Mouse (Mus musculus): ENCODE measurements around the gene Gm49342. TPM values are rescaled to one million over a fixed set of nuclear protein-coding genes. Genes with fewer than 3 reads are reported as not detected.
"Not testable (repeated sequence)": the region's sequence is repeated elsewhere in the genome, so short reads cannot be mapped to it uniquely, and the experiment has no call there.

The Gm49342 gene
- polyA plus RNA-seq, 1 experiment from 2014 or later, result not detected

DNA sequence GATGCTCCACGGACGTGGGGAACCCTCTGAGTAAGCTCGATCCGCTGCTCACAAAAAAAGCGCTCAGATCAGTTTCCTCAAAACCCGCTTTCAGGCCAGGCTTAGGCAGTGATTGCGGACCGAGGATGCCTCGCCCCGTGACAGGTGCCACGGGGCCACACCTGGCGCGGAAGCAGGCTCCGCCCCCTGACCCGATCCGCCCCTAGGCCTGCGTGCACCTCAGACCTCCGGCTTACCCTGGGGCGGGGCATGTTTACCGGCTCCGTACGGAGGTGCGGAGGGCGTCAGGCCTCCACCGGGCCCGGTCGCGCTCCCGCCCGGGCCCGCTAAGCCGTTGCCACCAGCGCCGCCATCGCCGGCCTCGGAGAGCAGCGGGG, 14.0 kb upstream of the Gm49342 start:
- no peaks in the 10 kb centered on the region for H3K9me3 ChIP-seq (replicated peaks; ENCODE audit: control insufficient read depth, low read length)
- H3K27ac ChIP-seq (ENCODE audit: low read depth, low read length), result peak overlapping the region; percentile 80
- H3K9ac ChIP-seq (ENCODE audit: low read length), result peak overlapping the region; percentile 98
- WGBS, result 0% methylated on average over 38 of the region's 38 CpGs
- peak; percentile 43 for ATAC-seq
- H3K4me2 ChIP-seq (ENCODE audit: low read length), result peak overlapping the region; percentile 64
- no peak for DNase-seq (ENCODE audit: low spot score)
- H3K4me3 ChIP-seq (ENCODE audit: low read depth, low read length), result peak overlapping the region; percentile 95
- peaks cover 37% of the 10 kb centered on the region for H3K36me3 ChIP-seq (ENCODE audit: control insufficient read depth, insufficient read depth, low read length)
- H3K27me3 ChIP-seq (replicated peaks; ENCODE audit: control insufficient read depth, insufficient read depth, low read length), result no peaks in the 10 kb centered on the region
- H3K4me1 ChIP-seq (ENCODE audit: control insufficient read depth, insufficient read depth, low read length), result peaks cover 12% of the 10 kb centered on the region; the same call in 1 of the 2 replicates

DNA sequence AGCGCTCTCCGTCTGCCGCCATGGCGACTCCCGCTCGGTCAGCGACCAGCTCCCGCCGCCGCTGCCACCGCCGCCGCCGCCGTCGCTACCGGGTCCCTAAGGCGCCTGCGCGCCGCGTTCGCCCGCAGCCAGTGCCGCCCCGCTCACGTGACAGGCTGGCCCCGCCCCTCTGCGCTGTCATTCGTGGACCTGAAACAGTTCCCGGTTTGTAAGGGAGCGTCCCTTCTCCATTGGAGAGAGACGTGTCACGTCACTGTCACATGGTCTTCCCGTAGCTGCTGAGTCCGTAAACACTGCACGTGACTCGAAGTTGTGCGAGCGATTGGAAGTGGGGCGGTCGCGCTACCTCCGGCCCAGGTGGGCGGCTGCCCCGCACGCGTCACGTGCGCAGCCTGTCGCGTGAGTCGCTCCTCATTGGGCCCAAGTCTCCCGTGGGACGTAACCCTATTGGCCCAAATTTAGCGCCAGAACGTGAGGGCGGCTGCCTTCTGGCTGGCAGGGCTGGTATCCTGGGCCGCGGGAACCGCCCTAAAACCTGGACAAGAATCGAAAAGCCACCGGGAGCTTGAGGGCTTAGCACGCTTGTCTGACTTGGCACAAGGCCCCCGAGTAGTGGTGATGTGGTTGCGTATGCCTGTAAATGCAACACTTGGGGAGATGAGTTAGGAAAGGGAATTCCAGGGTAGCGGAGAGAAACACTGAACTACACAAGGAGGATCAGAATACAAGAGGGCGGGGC, 13.4 kb upstream of the Gm49342 start, which contains the start of the genes Pip4p1 and Pnp:
Gene Pip4p1, minus strand, starts transcription at position 103 of the 739 bp plus-strand sequence.
Gene Pnp, plus strand, starts transcription at position 329 of the 739 bp plus-strand sequence.
- peak; percentile 100 for DNase-seq (ENCODE audit: low spot score)
- peak within 1 kb of the TSS; percentile 95 for H3K4me3 ChIP-seq (ENCODE audit: low read depth, low read length)
- no peaks in the 10 kb centered on the region for H3K9me3 ChIP-seq (replicated peaks; ENCODE audit: control insufficient read depth, low read length)
- no peaks in the 10 kb centered on the region for H3K27me3 ChIP-seq (replicated peaks; ENCODE audit: control insufficient read depth, insufficient read depth, low read length)
- H3K4me2 ChIP-seq (ENCODE audit: low read length), result peak within 1 kb of the TSS; percentile 64
- ATAC-seq, result peak; percentile 99
- WGBS, result under 1% methylated on average over 68 of the region's 68 CpGs
- H3K36me3 ChIP-seq (ENCODE audit: control insufficient read depth, insufficient read depth, low read length), result peaks cover 36% of the 10 kb centered on the region
- peak within 1 kb of the TSS; percentile 98 for H3K9ac ChIP-seq (ENCODE audit: low read length)
- peak within 1 kb of the TSS; percentile 82 for H3K27ac ChIP-seq (ENCODE audit: low read depth, low read length)
- H3K4me1 ChIP-seq (ENCODE audit: control insufficient read depth, insufficient read depth, low read length), result peaks cover 11% of the 10 kb centered on the region; the same call in 1 of the 2 replicates

DNA sequence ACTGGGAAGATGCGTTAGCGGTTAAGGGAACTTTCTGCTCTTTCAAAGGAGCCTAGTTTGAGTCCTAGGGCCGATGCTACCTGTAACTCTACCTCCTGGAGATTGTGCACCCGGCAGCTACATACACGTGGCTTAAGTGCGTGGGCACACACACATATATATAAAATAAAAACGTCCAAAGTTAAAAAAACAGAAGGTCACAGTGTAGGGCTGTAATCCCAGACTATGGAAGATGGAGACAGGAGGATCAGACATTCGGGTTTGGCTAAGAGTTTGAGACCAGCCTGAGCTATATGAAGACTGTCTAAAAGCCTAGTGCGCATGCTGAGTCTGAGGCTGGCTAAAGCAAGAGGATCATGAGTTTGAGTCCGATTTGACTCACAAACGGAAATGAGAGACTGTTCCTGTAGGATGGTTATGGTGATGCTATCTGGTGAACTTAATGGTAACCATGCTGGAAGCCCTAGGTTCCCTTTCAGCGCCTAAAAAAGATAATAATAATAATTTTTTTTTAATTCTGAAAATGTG, 12.8 kb upstream of the Gm49342 start:
- H3K9ac ChIP-seq (ENCODE audit: low read length), result peak overlapping the region; percentile 68

DNA sequence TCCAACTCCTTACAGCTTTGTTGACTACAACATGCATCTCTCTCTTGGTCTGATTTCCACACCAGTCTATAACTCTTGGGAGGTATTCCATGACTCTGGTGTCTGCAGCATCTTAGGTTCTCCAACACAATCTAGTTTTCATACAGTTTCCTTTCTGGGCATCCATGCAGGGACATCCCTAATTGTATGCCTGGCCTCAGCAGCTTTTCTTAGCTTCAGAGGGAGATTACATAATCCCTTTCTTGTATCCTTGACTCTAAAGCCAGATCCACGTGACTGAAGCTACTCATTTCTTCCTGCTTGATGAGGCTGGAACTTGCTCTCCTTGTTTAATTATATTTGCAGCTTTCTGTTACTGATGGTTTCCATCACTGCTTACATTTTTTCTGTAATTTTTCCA, 7.7 kb upstream of the Gm49342 start:
- Histone ChIP-seq H3K9ac (ENCODE audit: low read length) (no peak overlapping the region), H3K27me3 (replicated peaks; ENCODE audit: control insufficient read depth, insufficient read depth, low read length) (no peaks in the 10 kb centered on the region), H3K36me3 (ENCODE audit: control insufficient read depth, insufficient read depth, low read length) (no peaks in the 10 kb centered on the region), H3K4me1 (ENCODE audit: control insufficient read depth, insufficient read depth, low read length) (no peaks in the 10 kb centered on the region), H3K27ac (ENCODE audit: low read depth, low read length) (no peak overlapping the region), H3K4me3 (ENCODE audit: low read depth, low read length) (no peak overlapping the region), H3K9me3 (replicated peaks; ENCODE audit: control insufficient read depth, low read length) (no peaks in the 10 kb centered on the region), H3K4me2 (ENCODE audit: low read length) (no peak overlapping the region)
- ATAC-seq (no peak), DNase-seq (ENCODE audit: low spot score) (no peak)
- 50% methylated on average over 1 of the region's 1 CpGs for WGBS

More for the DNA sequence above, 12.8 kb upstream of the Gm49342 start:
- no peaks in the 10 kb centered on the region for H3K27me3 ChIP-seq (replicated peaks; ENCODE audit: control insufficient read depth, insufficient read depth, low read length)
- no peaks in the 10 kb centered on the region for H3K9me3 ChIP-seq (replicated peaks; ENCODE audit: control insufficient read depth, low read length)
- peaks cover 30% of the 10 kb centered on the region for H3K36me3 ChIP-seq (ENCODE audit: control insufficient read depth, insufficient read depth, low read length)
- H3K4me1 ChIP-seq (ENCODE audit: control insufficient read depth, insufficient read depth, low read length), result peaks cover 6% of the 10 kb centered on the region; the same call in 1 of the 2 replicates
- peak overlapping the region; percentile 82 for H3K27ac ChIP-seq (ENCODE audit: low read depth, low read length)
- DNase-seq (ENCODE audit: low spot score) (no peak), ATAC-seq (no peak)
- H3K4me3 ChIP-seq (ENCODE audit: low read depth, low read length), result peak overlapping the region; percentile 95
- peak overlapping the region; percentile 64 for H3K4me2 ChIP-seq (ENCODE audit: low read length)
- 14% methylated on average over 12 of the region's 12 CpGs for WGBS

DNA sequence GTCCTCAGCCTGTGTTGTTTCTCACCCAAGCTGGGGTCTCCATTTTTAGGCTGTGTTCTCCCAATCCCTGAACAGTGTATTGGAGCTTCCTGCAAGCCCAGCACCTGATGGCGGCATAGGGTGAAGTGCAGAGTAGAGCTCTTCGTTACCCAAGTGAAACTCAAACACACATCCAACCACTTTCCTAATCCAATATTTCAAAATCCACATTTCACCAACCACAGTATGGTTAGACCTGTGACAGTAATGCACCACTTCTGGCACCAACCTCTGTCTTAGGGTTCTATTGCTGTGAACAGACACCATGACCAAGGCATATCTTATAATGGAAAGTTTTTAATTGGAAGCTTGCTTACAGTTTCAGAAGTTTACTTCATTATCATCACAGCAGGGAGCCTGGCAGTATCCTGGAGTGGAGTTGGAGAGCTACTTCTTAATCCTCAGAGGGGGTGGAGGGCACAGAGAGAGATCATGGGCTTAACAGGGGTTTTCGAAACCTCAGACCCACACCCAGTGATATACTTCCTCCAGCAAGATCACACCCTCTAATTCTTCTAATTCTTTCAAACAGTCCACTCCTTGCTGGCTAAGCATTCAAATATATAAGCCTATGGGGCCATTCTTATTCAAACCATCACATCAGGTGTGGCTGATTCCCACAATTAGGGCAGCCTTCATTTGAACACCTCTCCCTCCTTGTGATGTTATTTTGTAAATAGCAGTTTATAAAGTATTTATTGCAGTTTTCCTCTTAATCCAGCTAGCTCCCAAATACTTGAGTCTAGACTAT, 6.0 kb upstream of the Gm49342 start:
- ATAC-seq, result no peak
- H3K9me3 ChIP-seq (replicated peaks; ENCODE audit: control insufficient read depth, low read length), result no peaks in the 10 kb centered on the region

DNA sequence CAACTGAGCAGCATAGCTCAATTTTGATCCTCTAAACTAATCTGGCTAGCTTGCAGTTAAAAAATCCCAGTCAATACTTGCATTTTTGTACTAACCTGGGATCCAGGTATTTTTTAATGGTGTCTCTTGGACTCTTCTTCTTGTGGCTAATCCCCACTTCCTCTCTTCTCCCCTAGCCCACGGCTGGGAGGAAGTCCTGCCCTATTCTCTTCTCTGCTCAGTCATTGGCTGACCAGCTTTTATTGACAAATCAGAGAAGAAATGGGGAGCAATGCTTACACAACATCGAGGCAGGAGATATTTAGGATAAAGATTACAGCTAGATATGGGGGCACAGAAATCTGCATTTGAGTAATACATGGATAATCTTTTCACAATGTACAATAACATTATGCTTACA, 5.4 kb upstream of the Gm49342 start:
- no peak overlapping the region for H3K27ac ChIP-seq (ENCODE audit: low read depth, low read length)
- H3K4me2 ChIP-seq (ENCODE audit: low read length), result no peak overlapping the region
- H3K36me3 ChIP-seq (ENCODE audit: control insufficient read depth, insufficient read depth, low read length), result no peaks in the 10 kb centered on the region
- H3K9me3 ChIP-seq (replicated peaks; ENCODE audit: control insufficient read depth, low read length), result no peaks in the 10 kb centered on the region
- ATAC-seq (no peak), DNase-seq (ENCODE audit: low spot score) (no peak)
- WGBS, result 54% methylated on average over 2 of the region's 2 CpGs
- H3K4me3 ChIP-seq (ENCODE audit: low read depth, low read length), result no peak overlapping the region
- H3K9ac ChIP-seq (ENCODE audit: low read length), result no peak overlapping the region
- no peaks in the 10 kb centered on the region for H3K27me3 ChIP-seq (replicated peaks; ENCODE audit: control insufficient read depth, insufficient read depth, low read length)
- H3K4me1 ChIP-seq (ENCODE audit: control insufficient read depth, insufficient read depth, low read length), result no peaks in the 10 kb centered on the region

More for the DNA sequence above, 6.0 kb upstream of the Gm49342 start:
- Histone ChIP-seq H3K4me3 (ENCODE audit: low read depth, low read length) (no peak overlapping the region), H3K27me3 (replicated peaks; ENCODE audit: control insufficient read depth, insufficient read depth, low read length) (no peaks in the 10 kb centered on the region), H3K9ac (ENCODE audit: low read length) (no peak overlapping the region), H3K4me2 (ENCODE audit: low read length) (no peak overlapping the region), H3K4me1 (ENCODE audit: control insufficient read depth, insufficient read depth, low read length) (no peaks in the 10 kb centered on the region), H3K27ac (ENCODE audit: low read depth, low read length) (no peak overlapping the region), H3K36me3 (ENCODE audit: control insufficient read depth, insufficient read depth, low read length) (no peaks in the 10 kb centered on the region)
- no peak for DNase-seq (ENCODE audit: low spot score)
- WGBS, result 78% methylated on average over 3 of the region's 3 CpGs

DNA sequence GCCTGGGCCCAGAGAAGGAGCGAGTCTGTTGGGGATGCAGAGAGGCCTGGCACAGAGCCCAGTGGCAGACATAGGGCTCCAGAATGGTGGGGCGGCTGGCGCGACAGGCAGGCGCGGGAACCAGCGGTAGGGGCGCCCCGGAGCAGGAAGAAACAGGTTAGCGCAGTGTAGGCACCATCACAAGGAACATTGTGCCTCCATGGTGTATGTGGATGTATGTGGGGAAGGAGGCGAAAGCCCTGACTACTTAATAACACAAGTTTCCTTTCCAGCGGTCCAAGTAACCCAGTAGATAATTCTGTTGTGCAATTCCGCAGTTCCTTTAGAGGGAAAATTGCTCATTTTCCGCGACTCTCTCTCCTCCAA, 334 bp downstream of the Gm49342 start:
- WGBS, result 0% methylated on average over 14 of the region's 15 CpGs
- H3K36me3 ChIP-seq (ENCODE audit: control insufficient read depth, insufficient read depth, low read length); H3K9me3 ChIP-seq (replicated peaks; ENCODE audit: control insufficient read depth, low read length); H3K4me1 ChIP-seq (ENCODE audit: control insufficient read depth, insufficient read depth, low read length); H3K27me3 ChIP-seq (replicated peaks; ENCODE audit: control insufficient read depth, insufficient read depth, low read length): not testable (repeated sequence)
- DNase-seq (ENCODE audit: low spot score) (peak; percentile 64), ATAC-seq (peak; percentile 97)
- Histone ChIP-seq H3K4me3 (ENCODE audit: low read depth, low read length) (peak overlapping the region; percentile 41), H3K27ac (ENCODE audit: low read depth, low read length) (peak overlapping the region; percentile 75), H3K4me2 (ENCODE audit: low read length) (peak overlapping the region; percentile 57), H3K9ac (ENCODE audit: low read length) (peak overlapping the region; percentile 59)

DNA sequence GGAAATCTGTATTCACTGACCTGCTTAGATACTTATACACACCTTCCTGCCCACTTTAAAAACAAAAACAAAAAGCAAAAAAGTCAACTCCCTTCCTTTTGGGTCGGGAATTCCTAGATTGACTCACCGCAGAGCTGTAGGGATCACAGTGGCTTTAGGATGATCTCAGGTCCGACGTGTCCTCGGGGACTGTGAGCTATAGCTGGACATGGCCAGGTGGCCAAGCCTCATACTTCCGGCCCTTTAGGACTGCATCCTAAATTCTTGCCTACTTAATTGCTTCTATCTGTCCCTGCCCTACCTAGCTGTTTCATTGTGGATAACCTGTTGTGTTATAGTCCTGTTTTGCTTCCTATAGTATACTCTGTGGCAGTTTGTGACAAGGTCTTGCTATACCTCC, 764 bp downstream of the Gm49342 start:
- H3K4me3 ChIP-seq (ENCODE audit: low read depth, low read length), result peak overlapping the region; percentile 41
- not testable (repeated sequence) for H3K27me3 ChIP-seq (replicated peaks; ENCODE audit: control insufficient read depth, insufficient read depth, low read length); DNase-seq (ENCODE audit: low spot score); H3K9me3 ChIP-seq (replicated peaks; ENCODE audit: control insufficient read depth, low read length); H3K36me3 ChIP-seq (ENCODE audit: control insufficient read depth, insufficient read depth, low read length); H3K4me1 ChIP-seq (ENCODE audit: control insufficient read depth, insufficient read depth, low read length)
- WGBS, result 4% methylated on average over 6 of the region's 6 CpGs
- peak overlapping the region; percentile 59 for H3K9ac ChIP-seq (ENCODE audit: low read length)
- H3K27ac ChIP-seq (ENCODE audit: low read depth, low read length), result peak overlapping the region; percentile 75; the same call in 1 of the 2 replicates
- ATAC-seq, result 0 out of 2 replicates have a peak, but pooled peaks have one; percentile 10
- H3K4me2 ChIP-seq (ENCODE audit: low read length), result peak overlapping the region; percentile 57

Measured in forebrain, embryonic 14.5 days (tissue).